In genomic region chr2:124460956-124461355, GRCm38 (mm10) we compare ENCODE assay signal across 14 mouse cellular contexts.
A peak's percentile ranks its signal among the peaks of the same experiment; 100 is the strongest.
DNase-seq lines count a peak whose midpoint lies in the region; ATAC-seq and TF ChIP-seq lines count a peak whose summit lies in the region.
"Had no signal": no experiment of that assay in that cellular context is flagged by ENCODE, and none has a peak within 500 bp of the region (broad histone marks: within the 10 kb centered on the region; RNA-seq: fewer than 3 reads in every experiment).

No protein-coding gene starts in this region.

- H3K9ac ChIP-seq in lung, embryonic 16.5 days (ENCODE audit: low read length): no peak overlapping the region
- peak overlapping the region; percentile 10; the same call in 1 of the 2 replicates for H3K9ac ChIP-seq in heart, embryonic 13.5 days
- no peak overlapping the region for H3K9ac ChIP-seq in midbrain, embryonic 13.5 days (replicated peaks)
- H3K9ac ChIP-seq: hindbrain, embryonic 15.5 days; liver, embryonic 13.5 days had no signal

- no peak overlapping the region for H3K4me2 ChIP-seq in lung, embryonic 16.5 days (ENCODE audit: low read depth, low read length)
- 0 out of 2 replicates have a peak overlapping the region, but pooled peaks have one; percentile 11 for H3K4me2 ChIP-seq in heart, embryonic 13.5 days
- no peak overlapping the region for H3K4me2 ChIP-seq in midbrain, embryonic 13.5 days (replicated peaks)
- H3K4me2 ChIP-seq: hindbrain, embryonic 15.5 days; liver, embryonic 13.5 days had no signal

- H3K4me3 ChIP-seq in gastrocnemius, adult 2 months: no peak overlapping the region
- H3K4me3 ChIP-seq in lung, embryonic 16.5 days (ENCODE audit: low read length): no peak overlapping the region
- H3K4me3 ChIP-seq in lung, adult 2 months (replicated peaks; ENCODE audit: extremely low read depth, low read depth, low read length): no peak overlapping the region
- H3K4me3 ChIP-seq in heart, embryonic 13.5 days: no peak overlapping the region
- H3K4me3 ChIP-seq in midbrain, embryonic 13.5 days (replicated peaks): no peak overlapping the region
- H3K4me3 ChIP-seq: forebrain, embryonic 10.5 days; hindbrain, embryonic 15.5 days; liver, embryonic 13.5 days had no signal

- TF ChIP-seq POLR2A in lung, adult 2 months (IDR thresholded peaks at IDR 0.05; ENCODE audit: borderline replicate concordance, extremely low read depth, low read depth, low read length): no peak

- peak overlapping the region; percentile 43; the same call in 1 of the 2 replicates for H3K27ac ChIP-seq in gastrocnemius, adult 2 months
- H3K27ac ChIP-seq in lung, embryonic 16.5 days (ENCODE audit: low read length): peak overlapping the region; percentile 74
- peak overlapping the region; percentile 89 for H3K27ac ChIP-seq in heart, embryonic 13.5 days (replicated peaks)
- no peak overlapping the region for H3K27ac ChIP-seq in midbrain, embryonic 13.5 days
- H3K27ac ChIP-seq: forebrain, embryonic 10.5 days; hindbrain, embryonic 15.5 days; liver, embryonic 13.5 days had no signal

- DNase-seq in gastrocnemius, adult 2 months: no peak
- no peak for DNase-seq in gastrocnemius, postnatal 4 days (ENCODE audit: low spot score in 2 of 2)
- no peak for DNase-seq in lung, adult 2 months
- DNase-seq in lung, postnatal 14 days: peak; percentile 7
- DNase-seq in Muller cell, postnatal 12 days (ENCODE audit: inconsistent ontology term): no peak
- DNase-seq: B cell, adult 2 months; cerebellum, postnatal 25 days; liver, embryonic 13.5 days had no signal

- ATAC-seq in lung, embryonic 16.5 days (ENCODE audit: low read depth): peak; percentile 61
- ATAC-seq in heart, embryonic 13.5 days (ENCODE audit: extremely low read depth, insufficient number of reproducible peaks, low FRiP score, low TSS enrichment): peak; percentile 70; the same call in 1 of the 2 replicates
- ATAC-seq in midbrain, embryonic 13.5 days: no peak
- ATAC-seq: midbrain, embryonic 16.5 days had no signal

- H3K36me3 ChIP-seq in lung, embryonic 16.5 days (ENCODE audit: control insufficient read depth, insufficient read depth, low read length): no peaks in the 10 kb centered on the region
- H3K36me3 ChIP-seq in heart, embryonic 13.5 days: no peaks in the 10 kb centered on the region
- no peaks in the 10 kb centered on the region for H3K36me3 ChIP-seq in midbrain, embryonic 13.5 days
- H3K36me3 ChIP-seq: forebrain, embryonic 10.5 days; hindbrain, embryonic 15.5 days; liver, embryonic 13.5 days had no signal

- WGBS in lung, embryonic 16.5 days: 32% methylated on average over 2 of the region's 2 CpGs
- WGBS in lung, adult 2 months: 31% methylated on average over 2 of the region's 2 CpGs
- 13% methylated on average over 2 of the region's 2 CpGs for WGBS in heart, embryonic 13.5 days
- 71% methylated on average over 2 of the region's 2 CpGs for WGBS in midbrain, embryonic 13.5 days

- peaks cover 11% of the 10 kb centered on the region for H3K4me1 ChIP-seq in lung, embryonic 16.5 days (replicated peaks; ENCODE audit: control insufficient read depth, insufficient read depth, low read length)
- H3K4me1 ChIP-seq in lung, adult 2 months (ENCODE audit: control insufficient read depth, insufficient read depth, low read length): peaks cover 7% of the 10 kb centered on the region
- peaks cover 34% of the 10 kb centered on the region for H3K4me1 ChIP-seq in heart, embryonic 13.5 days
- H3K4me1 ChIP-seq in midbrain, embryonic 13.5 days (replicated peaks): 0 out of 2 replicates have a peak, but pooled peaks cover 3% of the 10 kb centered on the region
- H3K4me1 ChIP-seq: hindbrain, embryonic 15.5 days; liver, embryonic 13.5 days had no signal

- H3K27me3 ChIP-seq in lung, embryonic 16.5 days (ENCODE audit: control insufficient read depth, insufficient read depth, low read depth, low read length): no peaks in the 10 kb centered on the region
- no peaks in the 10 kb centered on the region for H3K27me3 ChIP-seq in heart, embryonic 13.5 days (replicated peaks)
- H3K27me3 ChIP-seq in midbrain, embryonic 13.5 days: peaks cover 45% of the 10 kb centered on the region
- H3K27me3 ChIP-seq: hindbrain, embryonic 15.5 days; liver, embryonic 13.5 days had no signal

- TF ChIP-seq CTCF in gastrocnemius, adult 2 months (IDR thresholded peaks at IDR 0.05): no peak
- TF ChIP-seq CTCF in lung, adult 2 months (IDR thresholded peaks at IDR 0.05; ENCODE audit: insufficient read depth, low read length): no peak

- intact Hi-C loops in gastrocnemius, adult 2 months (cut with DNase I): no loop called here

- no peaks in the 10 kb centered on the region for H3K9me3 ChIP-seq in lung, embryonic 16.5 days (ENCODE audit: control insufficient read depth, low read length)
- no peaks in the 10 kb centered on the region for H3K9me3 ChIP-seq in heart, embryonic 13.5 days
- H3K9me3 ChIP-seq in midbrain, embryonic 13.5 days: no peaks in the 10 kb centered on the region
- H3K9me3 ChIP-seq: forebrain, embryonic 10.5 days; hindbrain, embryonic 15.5 days; liver, embryonic 13.5 days had no signal
